Mouse (Mus musculus) thymus, postnatal 36 days (tissue): ENCODE results near the gene Mill2.
A peak's percentile ranks its signal among the peaks of the same experiment; 100 is the strongest.
"Not testable (repeated sequence)": the region's sequence is repeated elsewhere in the genome, so short reads cannot be mapped to it uniquely, and the experiment has no call there.

ENCODE experiments used
- DNase-seq, 2 experiments: peaks; one replicate each; pipeline ENCODE4 v3.0.0; 2022; ENCODE audit warnings: mixed read lengths in 2 of 2

Gene Mill2

GRCm38 (mm10) chr7:18839865-18840264, at the start of gene Mill2:
Gene Mill2, plus strand, starts transcription at chr7:18839966.
- DNase-seq: no peak

- DNase-seq: not testable (repeated sequence)
These were observed 49.1 kb upstream of the Mill2 start for GRCm38 (mm10) chr7:18790671-18791070.

- DNase-seq: no peak
These were observed 41.3 kb upstream of the Mill2 start, which contains the start of gene Psg19 for GRCm38 (mm10) chr7:18798420-18798819. Gene Psg19, minus strand, starts transcription at chr7:18798520.

- DNase-seq: no peak
These were observed 40.6 kb upstream of the Mill2 start for GRCm38 (mm10) chr7:18799129-18799528.

- no peak for DNase-seq
These were observed 36.2 kb upstream of the Mill2 start for GRCm38 (mm10) chr7:18803526-18803925.

- no peak for DNase-seq
These were observed 21.5 kb upstream of the Mill2 start for GRCm38 (mm10) chr7:18818301-18818700.

GRCm38 (mm10) chr7:18821507-18821906, 18.3 kb upstream of the Mill2 start, which contains the start of gene Psg17:
Gene Psg17, minus strand, starts transcription at chr7:18821607.
- no peak for DNase-seq

GRCm38 (mm10) chr7:18827792-18828546, 11.8 kb upstream of the Mill2 start:
- no peak for DNase-seq

GRCm38 (mm10) chr7:18828592-18828991, 11.2 kb upstream of the Mill2 start:
- no peak for DNase-seq

- no peak for DNase-seq
These were observed 10.2 kb upstream of the Mill2 start for GRCm38 (mm10) chr7:18829545-18829944.

GRCm38 (mm10) chr7:18832298-18832697, 7.5 kb upstream of the Mill2 start:
- no peak for DNase-seq

GRCm38 (mm10) chr7:18840386-18841173, 814 bp downstream of the Mill2 start:
- DNase-seq: peak; percentile 9 to 28

GRCm38 (mm10) chr7:18841174-18841567, 1.4 kb downstream of the Mill2 start:
- no peak for DNase-seq

GRCm38 (mm10) chr7:18844811-18845210, 5.0 kb downstream of the Mill2 start:
- no peak for DNase-seq

- DNase-seq: no peak
These were observed 8.6 kb downstream of the Mill2 start for GRCm38 (mm10) chr7:18848395-18848794.

- DNase-seq: no peak
These were observed 18.6 kb downstream of the Mill2 start for GRCm38 (mm10) chr7:18858310-18858916.

- no peak for DNase-seq
These were observed 23.0 kb downstream of the Mill2 start for GRCm38 (mm10) chr7:18862801-18863200.

- no peak for DNase-seq
These were observed 28.7 kb downstream of the Mill2 start for GRCm38 (mm10) chr7:18868491-18868890.

GRCm38 (mm10) chr7:18871031-18871430, 31.3 kb downstream of the Mill2 start, which contains the start of gene Pglyrp1:
Gene Pglyrp1, plus strand, starts transcription at chr7:18871331.
- DNase-seq: not testable (repeated sequence)

- DNase-seq: no peak
These were observed 32.4 kb downstream of the Mill2 start for GRCm38 (mm10) chr7:18872014-18872802.

GRCm38 (mm10) chr7:18872816-18873215, 33.0 kb downstream of the Mill2 start:
- DNase-seq: no peak

GRCm38 (mm10) chr7:18873253-18873652, 33.5 kb downstream of the Mill2 start:
- DNase-seq: peak; percentile 64 to 71
